Mouse (Mus musculus): Measurements from ENCODE around the gene Tshz3.

Tshz3 gene

DNA sequence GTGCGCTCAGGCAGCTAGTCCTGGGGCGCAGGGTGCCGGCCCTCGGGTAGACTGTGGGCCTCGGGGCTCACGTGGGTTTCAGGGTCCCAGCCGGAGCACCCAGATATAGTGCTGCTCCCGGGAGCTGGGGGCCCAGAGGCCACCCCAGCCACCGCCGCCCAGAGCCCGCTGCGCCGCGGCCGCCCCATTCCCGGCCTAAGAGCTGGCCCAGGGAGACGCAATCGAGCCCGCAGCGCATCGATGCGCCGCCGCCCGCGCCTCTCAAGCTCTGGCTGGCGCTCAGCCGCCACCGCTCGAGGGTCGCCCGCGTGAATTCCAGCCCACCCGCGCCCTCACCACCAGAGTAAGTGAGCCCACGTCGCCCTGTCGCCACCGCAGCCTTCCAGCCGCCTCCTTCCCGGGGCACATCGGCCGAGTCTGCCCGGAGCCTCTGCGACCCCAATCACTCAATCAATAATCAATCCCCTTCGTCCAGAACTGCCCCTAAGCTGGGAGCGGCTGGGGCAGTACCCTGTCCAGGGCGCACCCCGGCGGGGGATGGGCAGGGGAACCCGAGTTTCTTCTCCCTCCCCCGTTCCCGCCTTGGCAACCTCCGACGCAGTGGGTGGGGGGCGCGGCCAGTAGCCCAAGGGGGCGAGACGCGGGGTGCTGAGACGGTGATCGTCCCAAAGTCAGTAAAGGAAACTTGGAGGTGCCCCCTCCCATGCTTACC lies 1.4 kb upstream of the Tshz3 start:
- in situ Hi-C loops (cut with MboI, MseI): loop anchor here in 1 of 2 experiments (10.0 kb wide), 1 partner anchor 802 kb away; no protein-coding TSS in a partner anchor

DNA sequence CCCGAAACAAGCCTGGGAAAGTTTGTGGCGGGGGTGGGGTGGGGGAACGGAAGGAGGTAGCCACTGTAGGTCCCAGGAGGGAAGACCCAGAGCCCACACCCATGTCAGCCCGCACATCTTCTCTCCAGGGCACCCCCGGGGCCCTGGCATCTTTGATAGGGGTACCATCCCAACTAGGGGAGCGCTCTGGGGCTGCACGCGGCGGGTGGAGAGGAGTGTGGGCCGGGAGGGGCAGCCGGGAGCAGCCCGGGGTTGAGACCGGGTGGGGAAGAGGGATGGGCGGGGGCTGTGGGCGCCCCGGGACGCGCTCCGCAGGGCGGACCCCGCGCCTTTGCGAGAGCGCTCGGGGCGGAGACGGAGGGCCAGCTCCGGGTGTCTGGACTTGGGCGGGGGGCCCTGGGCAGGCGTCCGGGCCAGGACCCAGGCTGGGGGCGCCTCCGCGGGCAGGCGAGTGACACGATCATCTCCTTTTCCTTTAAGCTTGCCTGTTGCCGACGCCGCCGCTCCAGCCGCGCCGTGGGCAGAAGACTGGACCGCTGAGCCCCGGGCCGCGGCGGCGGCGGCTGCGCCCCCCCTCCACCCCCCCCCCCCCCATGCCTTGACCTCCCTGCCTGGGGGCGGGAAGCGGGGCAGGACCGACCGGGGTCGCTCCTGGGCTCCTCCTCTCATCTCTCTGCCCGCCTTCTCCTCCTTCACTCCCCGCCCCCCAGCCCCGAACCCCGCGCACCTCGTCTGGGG lies 631 bp upstream of the Tshz3 start:
- in situ Hi-C loops (cut with MboI, MseI): loop anchor here in 1 of 2 experiments (10.0 kb wide), 1 partner anchor 802 kb away; no protein-coding TSS in a partner anchor

DNA sequence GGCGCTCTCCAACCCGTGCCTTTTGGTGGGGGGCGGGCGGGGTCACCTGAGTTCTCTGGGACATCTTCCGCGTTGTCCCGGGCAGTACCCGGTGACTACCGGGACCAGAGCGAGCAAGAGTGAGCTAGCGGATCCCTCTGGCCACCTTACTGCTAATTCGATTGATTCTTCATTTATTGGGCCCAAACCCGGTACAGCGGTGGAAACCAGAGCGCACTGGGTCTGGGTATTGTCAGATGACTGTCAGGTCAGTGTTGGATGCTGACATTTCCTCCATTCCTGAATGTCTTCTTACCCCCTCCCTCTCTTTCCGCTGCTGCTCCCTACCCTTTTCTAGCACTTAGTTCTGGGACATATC lies 650 bp downstream of the Tshz3 start:
- in situ Hi-C loops (cut with MboI, MseI): loop anchor here in 1 of 2 experiments (10.0 kb wide), 1 partner anchor 804 kb away; no protein-coding TSS in a partner anchor

DNA sequence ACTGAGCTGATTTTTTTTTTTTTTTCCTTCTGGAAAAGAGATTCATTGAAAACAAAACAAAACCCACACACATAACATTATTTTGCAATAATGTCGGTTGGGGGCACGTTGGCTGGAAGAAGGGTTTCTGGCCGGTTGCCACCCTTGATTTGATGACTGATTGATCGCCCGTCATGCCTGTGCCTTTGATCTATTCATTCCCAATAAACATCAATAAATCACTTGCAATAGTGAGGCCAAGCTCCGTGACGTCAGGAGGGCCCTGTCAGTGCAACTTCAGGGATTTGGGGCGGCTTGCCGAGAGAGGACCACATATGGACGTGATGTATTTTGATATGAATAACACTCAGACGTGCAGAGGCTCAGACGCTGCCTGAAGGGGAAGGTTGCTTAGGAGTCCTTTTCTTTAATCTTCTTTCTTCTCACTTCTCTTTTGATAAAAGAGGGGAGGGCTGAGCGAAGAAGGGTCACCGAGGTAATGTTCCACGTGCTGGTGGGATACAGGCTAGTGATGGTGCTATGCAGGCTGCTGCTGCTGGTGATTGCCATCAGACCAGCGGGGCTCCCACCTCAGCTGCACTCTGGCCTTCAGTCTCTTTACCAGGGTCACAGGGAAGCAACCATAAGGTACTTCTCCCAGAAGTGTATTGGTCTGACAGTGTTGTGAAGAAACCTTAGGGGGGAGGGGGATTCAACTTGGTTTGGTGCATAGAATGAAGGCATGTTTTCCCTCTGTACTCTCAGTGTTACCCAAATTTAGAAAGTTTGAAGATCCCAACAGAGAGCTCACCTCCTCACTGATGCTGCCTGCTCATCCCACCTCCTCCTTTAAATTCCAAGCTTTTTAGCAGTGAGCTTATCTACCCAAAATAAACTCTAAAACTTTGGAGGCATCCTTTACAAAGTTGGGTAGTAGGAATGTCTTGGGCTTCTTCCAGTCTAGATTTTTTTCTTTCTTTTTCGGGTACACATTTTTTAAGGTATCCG lies 1.4 kb downstream of the Tshz3 start:
- in situ Hi-C loops (cut with MboI, MseI): loop anchor here in 1 of 2 experiments (10.0 kb wide), 1 partner anchor 804 kb away; no protein-coding TSS in a partner anchor

DNA sequence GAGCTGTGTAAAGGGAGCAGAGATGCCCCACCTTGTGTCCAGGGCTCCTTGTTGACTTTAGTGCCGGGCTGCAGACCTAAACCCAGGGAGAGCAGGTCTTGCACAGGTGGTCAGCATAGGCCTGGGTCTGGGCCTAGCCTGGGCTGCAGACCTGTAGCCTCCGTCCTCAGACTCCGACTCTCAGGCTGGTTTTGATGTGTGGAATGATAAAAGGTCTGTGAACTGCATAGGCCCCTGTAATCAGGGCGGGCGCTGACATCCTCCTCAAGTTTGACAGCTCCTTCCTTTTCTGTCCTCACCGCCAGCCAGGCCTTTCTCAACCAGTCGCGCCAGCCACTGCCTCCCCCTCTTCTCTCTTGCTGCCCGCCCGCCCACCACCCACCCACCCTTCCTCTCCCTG lies 8.7 kb downstream of the Tshz3 start:
- in situ Hi-C loops (cut with MboI, MseI): no loop called here

DNA sequence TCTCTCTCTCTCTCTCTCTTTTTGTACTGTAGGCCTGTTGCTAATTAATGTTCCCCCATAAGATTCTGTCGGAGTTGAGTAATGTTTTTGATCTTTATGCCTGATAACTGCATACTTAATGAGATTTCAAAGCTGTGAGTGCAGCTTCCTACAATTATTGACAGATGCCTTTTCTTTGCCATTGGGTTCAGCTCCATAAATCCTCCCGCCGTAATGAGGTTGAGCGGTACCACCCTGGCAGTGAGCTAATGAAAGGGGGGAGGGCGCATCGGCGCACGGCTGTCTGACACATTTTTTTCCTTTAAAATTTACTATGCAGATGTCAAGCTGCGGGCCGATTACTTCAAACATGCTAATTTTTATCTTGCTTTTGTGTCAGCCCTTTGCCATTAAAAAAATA lies 9.3 kb downstream of the Tshz3 start:
- in situ Hi-C loops (cut with MboI, MseI): no loop called here

DNA sequence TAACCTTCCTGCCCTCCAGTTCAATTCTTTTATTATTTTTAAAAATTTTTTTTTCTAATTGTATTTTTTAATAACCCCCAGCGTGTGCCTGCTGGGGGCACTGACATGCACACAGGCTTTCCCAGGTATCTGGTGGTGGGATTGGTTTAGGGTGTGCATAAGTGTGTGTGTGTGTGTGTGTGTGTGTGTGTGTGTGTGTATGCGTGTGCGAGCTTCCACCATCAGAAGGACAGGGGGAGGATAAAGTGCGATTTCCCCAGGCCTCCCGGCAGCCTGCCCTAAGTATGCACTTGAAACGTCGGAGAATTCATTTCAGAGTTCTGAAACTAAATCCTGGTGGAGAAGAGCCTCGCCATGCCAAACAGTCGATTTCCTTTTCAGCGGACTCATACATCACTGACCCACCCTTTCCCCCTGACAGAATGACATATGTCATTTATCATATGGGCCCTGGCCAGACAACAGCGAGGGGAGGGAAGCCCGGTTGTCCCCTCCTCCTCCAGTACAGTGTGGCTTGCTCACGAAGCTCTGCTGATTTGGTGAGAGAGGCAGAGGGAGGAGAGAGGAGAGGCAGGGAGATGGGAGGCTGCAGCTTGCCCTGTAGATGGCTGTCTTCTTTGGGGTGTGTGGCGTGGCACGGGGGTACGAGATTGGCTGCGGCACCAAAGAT lies 9.9 kb downstream of the Tshz3 start:
- in situ Hi-C loops (cut with MboI, MseI): no loop called here

DNA sequence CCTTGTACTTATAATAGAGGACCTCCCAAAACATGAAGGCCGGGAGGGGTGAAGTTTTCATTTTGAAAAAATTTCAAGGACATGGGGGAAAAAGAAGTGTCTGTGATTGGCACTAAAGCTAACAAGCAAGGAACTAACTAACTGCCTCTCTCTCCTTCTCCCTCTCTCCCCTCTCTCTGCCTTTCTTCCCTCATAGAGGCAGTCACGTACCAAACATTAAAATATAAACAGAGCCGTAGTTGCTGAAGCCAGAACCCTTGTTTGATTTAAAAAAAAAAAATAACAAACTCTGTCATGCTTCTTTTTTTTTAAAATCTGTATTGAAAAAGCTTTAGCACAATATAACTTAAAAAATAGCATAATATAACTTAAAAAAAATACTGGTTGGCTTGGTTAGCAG lies 10.9 kb downstream of the Tshz3 start:
- in situ Hi-C loops (cut with MboI, MseI): no loop called here

DNA sequence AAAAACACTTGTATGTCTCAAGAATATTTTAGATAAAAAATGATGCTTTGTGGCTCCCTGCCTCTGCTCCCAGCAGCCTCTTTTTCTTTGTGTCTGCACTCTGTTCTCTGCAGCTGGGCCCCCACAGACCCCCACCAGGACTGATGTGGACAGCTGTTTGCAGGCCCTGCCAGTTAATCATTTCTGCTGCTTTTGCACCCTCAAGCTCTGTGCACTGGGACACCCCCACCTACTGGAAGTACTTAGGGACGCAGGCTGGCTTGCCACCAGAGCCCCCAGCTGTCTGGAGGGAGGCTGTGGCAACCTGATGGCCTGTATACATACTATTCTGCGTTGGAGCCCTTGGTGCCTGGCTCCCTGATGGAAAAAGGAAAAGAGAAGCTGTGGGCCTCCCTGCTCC lies 11.3 kb downstream of the Tshz3 start:
- in situ Hi-C loops (cut with MboI, MseI): no loop called here

DNA sequence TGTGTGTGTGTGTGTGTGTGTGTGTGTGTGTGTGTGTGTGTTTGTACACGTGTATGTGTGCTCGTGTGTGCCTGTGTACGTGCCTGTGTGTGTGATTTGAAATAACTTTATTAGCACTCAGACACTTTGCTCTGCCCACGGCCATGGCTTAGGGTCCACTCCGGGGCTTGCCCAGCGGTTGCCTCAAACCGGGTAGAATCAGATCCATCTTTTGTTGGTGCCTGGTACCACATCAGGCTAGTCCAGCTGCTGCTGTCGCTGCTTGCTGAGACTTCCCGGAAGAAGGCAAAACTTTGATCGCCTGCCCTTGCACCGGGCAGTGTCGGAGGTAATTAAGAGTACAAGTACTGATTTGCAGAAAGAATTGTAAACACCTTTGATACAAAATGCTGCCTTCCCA lies 12.1 kb downstream of the Tshz3 start:
- in situ Hi-C loops (cut with MboI, MseI): no loop called here

DNA sequence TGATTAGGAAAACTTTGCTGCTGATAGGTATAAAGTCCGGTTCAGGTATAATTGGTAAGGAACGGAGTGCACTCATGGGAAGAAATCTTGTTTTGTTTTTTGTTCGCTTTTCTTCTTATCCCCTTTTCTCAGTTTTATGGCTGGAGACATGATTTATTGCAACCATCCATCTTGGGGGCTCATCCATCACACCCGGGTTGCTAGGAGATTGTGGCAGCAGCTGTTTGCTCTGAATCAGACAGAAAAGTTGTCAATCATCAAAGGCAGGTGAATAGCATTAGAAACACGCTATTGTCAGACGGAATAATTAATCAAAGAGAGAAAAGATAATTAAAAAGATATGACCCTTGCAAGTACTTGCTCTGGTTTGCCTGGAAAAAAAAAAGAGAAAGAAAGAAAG lies 12.5 kb downstream of the Tshz3 start:
- in situ Hi-C loops (cut with MboI, MseI): no loop called here

DNA sequence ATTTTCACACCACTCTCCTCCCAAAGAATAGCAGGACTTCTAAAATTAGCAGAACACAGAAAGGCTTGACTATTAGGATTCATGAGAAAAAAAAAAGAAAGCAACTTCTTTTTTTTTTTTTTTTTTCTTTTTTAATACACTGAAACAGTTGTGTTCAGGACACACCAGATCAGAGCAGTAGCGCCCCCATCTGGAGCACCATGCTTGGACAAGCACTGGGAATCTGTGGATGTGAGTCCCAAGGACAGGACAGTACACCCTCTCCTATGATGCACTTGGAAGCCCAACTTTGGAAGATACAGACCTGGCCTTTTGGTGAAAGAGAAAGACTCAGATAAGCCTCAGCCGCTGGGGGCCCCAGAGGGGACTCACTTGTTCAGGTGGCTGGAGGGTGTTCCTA lies 13.8 kb downstream of the Tshz3 start:
- in situ Hi-C loops (cut with MboI, MseI): no loop called here

DNA sequence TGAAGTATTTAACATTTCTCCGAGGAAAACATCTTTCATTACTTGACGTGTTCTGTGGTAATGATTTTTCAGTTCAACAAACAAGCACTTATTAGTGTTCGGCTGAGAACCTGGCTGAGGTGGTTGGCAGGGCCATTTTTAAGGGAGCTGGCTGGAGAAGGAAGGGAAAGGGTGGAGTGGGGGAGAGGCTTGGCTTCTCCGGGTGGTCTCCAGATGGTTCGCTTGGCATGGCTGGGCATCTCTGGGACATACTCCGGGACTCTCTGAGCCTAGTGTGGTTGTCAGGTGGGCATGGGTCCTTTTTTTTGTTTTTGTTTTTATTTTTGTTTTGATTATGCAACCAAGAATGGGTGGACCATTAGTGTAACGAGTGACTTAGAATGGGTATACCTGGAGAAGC lies 16.4 kb downstream of the Tshz3 start:
- in situ Hi-C loops (cut with MboI, MseI): no loop called here

DNA sequence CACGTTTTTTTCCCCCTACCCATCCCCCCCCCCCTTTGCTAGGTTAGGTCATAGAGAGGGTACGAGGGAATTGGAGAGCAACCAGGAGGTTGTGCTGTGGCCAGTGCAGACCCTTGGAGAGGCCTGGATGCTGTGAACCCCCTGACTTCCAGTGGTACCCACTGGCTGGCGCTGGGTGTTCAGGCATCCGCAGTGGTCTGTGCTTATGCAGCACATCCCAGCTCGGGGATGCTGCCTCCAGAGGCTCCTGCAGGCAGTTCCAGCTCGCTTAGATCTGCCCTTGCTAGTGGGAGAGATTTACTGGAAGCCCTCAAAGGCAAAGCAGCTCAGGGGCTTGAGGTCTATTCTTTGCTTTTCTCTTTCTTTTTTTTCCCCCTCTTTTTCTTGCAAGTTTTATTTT lies 19.3 kb downstream of the Tshz3 start:
- in situ Hi-C loops (cut with MboI, MseI): no loop called here

DNA sequence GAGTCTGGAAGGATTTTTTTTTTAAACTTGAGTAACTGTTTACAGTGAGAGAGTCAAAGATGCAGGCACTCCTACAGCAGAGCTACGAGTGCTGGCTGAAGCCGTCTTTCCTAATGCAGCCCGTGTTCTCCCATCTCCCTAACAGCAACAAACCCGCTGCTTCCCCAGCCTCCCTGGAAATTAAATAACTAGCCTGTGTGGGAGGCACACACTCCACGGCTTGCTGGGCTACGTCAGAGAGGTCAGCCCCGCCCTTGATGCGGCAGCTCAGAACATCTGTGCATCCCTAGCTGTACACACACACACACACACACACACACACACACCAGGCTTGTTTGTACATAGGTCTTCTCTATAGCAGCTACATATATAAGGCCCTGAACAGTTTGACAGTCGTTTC lies 22.9 kb downstream of the Tshz3 start:
- in situ Hi-C loops (cut with MboI, MseI): loop anchor here in 1 of 2 experiments (10.0 kb wide), 1 partner anchor 636 kb away; no protein-coding TSS in a partner anchor

DNA sequence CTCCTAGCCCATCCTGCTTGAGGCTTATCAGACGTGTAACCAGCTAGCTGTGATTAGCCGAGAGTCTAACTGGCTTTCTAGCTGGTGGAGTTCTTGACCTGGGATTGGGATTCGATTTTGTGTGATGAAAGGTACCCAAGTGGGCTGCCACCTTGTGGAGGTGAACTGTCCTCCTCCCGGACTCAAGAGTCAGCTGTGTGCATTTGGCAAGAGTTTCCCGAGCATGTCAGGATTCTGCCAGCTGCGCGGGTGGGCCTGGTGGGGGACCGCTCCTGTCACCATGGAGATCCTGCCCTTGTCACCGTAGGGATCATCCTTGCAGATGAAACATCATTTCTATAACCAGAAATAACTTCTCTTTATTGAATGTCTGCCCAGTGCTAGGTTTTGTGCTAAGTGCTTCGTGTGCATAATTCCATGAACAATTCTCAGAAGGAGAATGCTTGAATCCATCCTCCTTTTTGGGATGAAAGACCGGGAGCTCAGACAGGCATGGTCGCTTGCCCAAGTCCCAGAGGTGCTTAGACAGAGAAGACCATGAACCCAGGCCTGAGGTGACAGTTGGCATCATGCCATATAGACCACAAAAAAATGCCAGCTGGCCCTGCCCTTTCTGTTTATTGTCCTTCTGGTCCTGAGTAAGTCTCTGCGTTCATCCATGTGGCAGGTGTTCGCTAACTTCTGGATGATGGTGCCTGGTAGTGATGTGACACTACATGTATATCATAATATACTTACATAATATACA lies 38.6 kb downstream of the Tshz3 start:
- in situ Hi-C loops (cut with MboI, MseI): no loop called here

DNA sequence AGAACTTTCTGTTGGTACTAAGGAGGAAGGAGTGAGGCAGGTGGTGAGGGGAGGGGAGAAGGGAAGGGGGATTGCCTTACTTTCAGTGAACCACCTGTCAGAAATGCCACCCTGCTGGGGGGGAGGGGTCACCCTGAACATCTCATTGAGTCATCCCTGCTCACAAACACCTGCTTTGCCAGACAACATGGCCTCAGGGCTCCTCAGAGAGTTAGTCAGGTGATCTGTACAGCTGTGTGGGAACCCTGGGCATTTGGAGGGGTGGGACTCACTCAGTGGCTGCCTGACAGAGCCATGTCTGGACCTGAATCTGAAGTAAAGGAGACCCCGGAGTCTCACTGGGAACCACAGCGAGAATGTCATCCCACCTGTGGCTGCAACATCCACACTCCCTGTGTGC lies 53.6 kb downstream of the Tshz3 start:
- in situ Hi-C loops (cut with MboI, MseI): no loop called here

DNA sequence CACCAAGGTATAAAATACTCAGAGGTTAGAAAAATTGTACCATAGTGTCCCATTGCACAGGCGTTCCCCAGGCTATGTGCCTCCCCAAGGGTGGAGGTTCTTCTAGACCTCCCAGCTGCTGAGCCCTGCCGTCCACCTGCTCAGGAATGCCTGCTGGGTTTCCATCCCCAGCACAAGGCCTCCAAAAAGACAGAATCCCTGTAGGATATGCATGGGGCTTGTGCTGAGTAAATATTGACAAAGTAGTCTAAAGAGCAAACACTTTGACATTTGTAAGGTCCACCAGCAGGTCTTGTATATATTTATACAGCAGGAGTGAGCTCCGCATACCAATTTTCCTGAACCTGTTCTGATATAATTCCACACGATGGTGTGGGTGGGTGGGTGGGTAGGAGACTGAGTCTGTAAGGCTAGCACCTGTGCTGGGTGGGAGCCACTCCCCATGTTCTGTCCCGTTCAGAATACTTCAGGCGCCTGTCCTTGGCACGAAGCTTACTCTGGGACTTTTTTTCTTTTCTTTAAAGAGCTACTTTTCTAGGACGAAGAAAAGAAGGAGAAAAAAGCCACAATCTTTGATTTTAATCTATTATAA lies 69.7 kb downstream of the Tshz3 start:
- in situ Hi-C loops (cut with MboI, MseI): loop anchor here in 1 of 2 experiments (10.0 kb wide), 1 partner anchor 893 kb away; no protein-coding TSS in a partner anchor

DNA sequence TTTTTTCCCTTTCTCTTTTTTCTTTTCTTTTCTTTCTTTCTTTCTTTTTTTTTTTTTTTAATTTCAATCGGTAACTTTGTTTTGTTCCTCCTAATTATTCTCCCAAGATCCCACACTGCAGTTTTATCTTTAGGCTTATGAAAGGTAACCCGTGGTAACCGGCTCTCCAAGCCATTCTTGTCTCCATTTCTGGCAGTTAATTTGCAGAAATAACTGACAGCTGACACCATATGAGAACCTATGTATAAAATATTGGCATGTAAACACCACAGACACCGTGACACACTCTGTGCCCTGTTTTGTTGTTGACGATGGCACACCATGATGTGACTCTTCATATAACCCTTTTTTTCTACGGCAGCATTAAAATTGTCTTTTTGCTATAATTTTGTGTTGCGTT lies 75.2 kb downstream of the Tshz3 start:
- in situ Hi-C loops (cut with MboI, MseI): no loop called here

DNA sequence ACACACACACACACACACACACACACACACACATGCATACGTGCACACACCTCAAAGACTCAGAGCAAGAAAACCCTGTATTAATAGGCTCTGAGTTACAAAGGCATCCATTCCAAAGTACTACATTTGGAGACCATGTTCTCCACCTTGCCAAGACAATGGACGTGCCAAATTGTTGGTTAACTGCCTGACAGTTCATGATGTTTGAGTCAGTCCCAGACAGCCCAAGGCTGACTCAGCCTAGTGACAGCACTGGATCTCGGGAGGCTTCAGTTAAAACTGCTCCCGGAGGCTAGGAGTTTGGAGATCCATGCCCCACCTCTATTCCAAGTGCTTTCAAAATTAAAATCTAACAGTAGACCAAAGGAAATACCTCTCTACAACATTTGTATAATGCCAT lies 79.0 kb downstream of the Tshz3 start:
- in situ Hi-C loops (cut with MboI, MseI): no loop called here
